Mouse (Mus musculus) midbrain, embryonic 10.5 days (tissue): ENCODE results near the gene Sdc3. TPM values are rescaled to one million over a fixed set of nuclear protein-coding genes. Genes with fewer than 3 reads are reported as not detected.

Source experiments
- DNase-seq: peaks from one replicate; pipeline ENCODE4 v3.0.0-alpha.2; 2017; ENCODE audit warnings: low spot score
- H3K27ac ChIP-seq: fragments of 300-500 bp; sonication (generic); replicated peaks from 2 replicates; pipeline ENCODE4 v1.5.1; 2016; ENCODE audit warnings: mild to moderate bottlenecking
- H3K27me3 ChIP-seq: fragments of 300-500 bp; sonication (generic); 2 replicates; pipeline ENCODE4 v1.6.1; 2016; ENCODE audit warnings: low read depth, mild to moderate bottlenecking; ENCODE audit not compliant: poor library complexity, severe bottlenecking
- H3K36me3 ChIP-seq: fragments of 300-500 bp; sonication (generic); 2 replicates; pipeline ENCODE4 v1.6.1; 2016; ENCODE audit warnings: mild to moderate bottlenecking, moderate library complexity
- H3K4me1 ChIP-seq: fragments of 300-500 bp; sonication (generic); 2 replicates; pipeline ENCODE4 v1.6.1; 2016
- H3K4me3 ChIP-seq: fragments of 300-500 bp; sonication (generic); 2 replicates; pipeline ENCODE4 v1.5.1; 2016; ENCODE audit warnings: mild to moderate bottlenecking, moderate library complexity
- H3K9me3 ChIP-seq: fragments of 300-500 bp; sonication (generic); replicated peaks from 2 replicates; pipeline ENCODE4 v1.6.1; 2016; ENCODE audit warnings: mild to moderate bottlenecking
- WGBS: fragments of 180-500 bp; shearing (Covaris S2); methylation state at CpG from one replicate; pipeline ENCODE4 v1.1.7; 2016; 5-methylcytosine and 5-hydroxymethylcytosine counted together
- polyA plus RNA-seq: library from polyadenylated mRNA; unstranded; fragments of >200 nt; fragmentation: Nextera tagmentation; extraction: Ambion mirVana; gene quantifications from 2 replicates; pipeline ENCODE4 v1.2.1, GENCODE M21; 2016

Gene Sdc3
- polyA plus RNA-seq, 1 experiment from 2014 or later = 21.3 TPM

- Histone ChIP-seq H3K36me3 (no peaks in the 10 kb centered on the region), H3K4me1 (peaks cover 72% of the 10 kb centered on the region)
- WGBS = 45% methylated on average over 15 of the region's 15 CpGs
Observed at GRCm38 (mm10) chr4:130797201-130798051, 5.1 kb downstream of the Sdc3 start.

GRCm38 (mm10) chr4:130798416-130798815, 6.1 kb downstream of the Sdc3 start:
- 69% methylated on average over 1 of the region's 1 CpGs for WGBS
- Histone ChIP-seq H3K4me1 (peaks cover 72% of the 10 kb centered on the region), H3K27ac (0 out of 2 replicates have a peak overlapping the region, but pooled peaks have one; percentile 33), H3K9me3 (no peaks in the 10 kb centered on the region), H3K36me3 (no peaks in the 10 kb centered on the region), H3K27me3 (peaks cover 25% of the 10 kb centered on the region), H3K4me3 (no peak overlapping the region)
- no peak for DNase-seq

More at GRCm38 (mm10) chr4:130797201-130798051, 5.1 kb downstream of the Sdc3 start:
- Histone ChIP-seq H3K27me3 (peaks cover 33% of the 10 kb centered on the region), H3K27ac (peak overlapping the region; percentile 55; the same call in 1 of the 2 replicates), H3K9me3 (no peaks in the 10 kb centered on the region), H3K4me3 (0 out of 2 replicates have a peak overlapping the region, but pooled peaks have one; percentile 7)
- DNase-seq = no peak

- Histone ChIP-seq H3K27me3 (peaks cover 18% of the 10 kb centered on the region), H3K36me3 (no peaks in the 10 kb centered on the region), H3K4me3 (no peak overlapping the region), H3K27ac (0 out of 2 replicates have a peak overlapping the region, but pooled peaks have one; percentile 9), H3K4me1 (peaks cover 75% of the 10 kb centered on the region), H3K9me3 (no peaks in the 10 kb centered on the region)
- no peak for DNase-seq
- WGBS = 67% methylated on average over 4 of the region's 4 CpGs
Observed at GRCm38 (mm10) chr4:130799118-130799517, 6.8 kb downstream of the Sdc3 start.

GRCm38 (mm10) chr4:130799582-130799981, 7.2 kb downstream of the Sdc3 start:
- 82% methylated on average over 5 of the region's 5 CpGs for WGBS
- Histone ChIP-seq H3K9me3 (no peaks in the 10 kb centered on the region), H3K4me3 (no peak overlapping the region), H3K27ac (no peak overlapping the region), H3K27me3 (peaks cover 14% of the 10 kb centered on the region), H3K36me3 (no peaks in the 10 kb centered on the region), H3K4me1 (peaks cover 75% of the 10 kb centered on the region)
- no peak for DNase-seq

- no peak for DNase-seq
- Histone ChIP-seq H3K4me1 (peaks cover 78% of the 10 kb centered on the region), H3K9me3 (no peaks in the 10 kb centered on the region), H3K36me3 (no peaks in the 10 kb centered on the region), H3K27me3 (peaks cover 8% of the 10 kb centered on the region; the same call in 1 of the 2 replicates), H3K4me3 (no peak overlapping the region), H3K27ac (no peak overlapping the region)
- 89% methylated on average over 6 of the region's 6 CpGs for WGBS
Observed at GRCm38 (mm10) chr4:130800147-130800546, 7.8 kb downstream of the Sdc3 start.

GRCm38 (mm10) chr4:130801198-130801597, 8.9 kb downstream of the Sdc3 start:
- H3K4me1 ChIP-seq = peaks cover 83% of the 10 kb centered on the region
- no peak overlapping the region; the same call in 1 of the 2 replicates for H3K27ac ChIP-seq
- no peak overlapping the region for H3K4me3 ChIP-seq
- no peaks in the 10 kb centered on the region for H3K27me3 ChIP-seq
- no peak for DNase-seq
- 90% methylated on average over 5 of the region's 5 CpGs for WGBS
- no peaks in the 10 kb centered on the region for H3K9me3 ChIP-seq
- H3K36me3 ChIP-seq = no peaks in the 10 kb centered on the region

GRCm38 (mm10) chr4:130801624-130802329, 9.4 kb downstream of the Sdc3 start:
- Histone ChIP-seq H3K36me3 (no peaks in the 10 kb centered on the region), H3K27ac (peak overlapping the region; percentile 81), H3K4me1 (peaks cover 83% of the 10 kb centered on the region), H3K27me3 (no peaks in the 10 kb centered on the region), H3K4me3 (no peak overlapping the region), H3K9me3 (no peaks in the 10 kb centered on the region)
- 62% methylated on average over 10 of the region's 10 CpGs for WGBS
- DNase-seq = no peak

- H3K4me1 ChIP-seq = peaks cover 73% of the 10 kb centered on the region
- H3K4me3 ChIP-seq = no peak overlapping the region
- no peaks in the 10 kb centered on the region for H3K9me3 ChIP-seq
- no peaks in the 10 kb centered on the region for H3K36me3 ChIP-seq
- peak overlapping the region; percentile 81 for H3K27ac ChIP-seq
- H3K27me3 ChIP-seq = no peaks in the 10 kb centered on the region
- no peak for DNase-seq
- WGBS = 67% methylated on average over 2 of the region's 2 CpGs
Observed at GRCm38 (mm10) chr4:130803591-130803990, 11.3 kb downstream of the Sdc3 start.

- peaks cover 74% of the 10 kb centered on the region for H3K4me1 ChIP-seq
- H3K27me3 ChIP-seq = no peaks in the 10 kb centered on the region
- no peaks in the 10 kb centered on the region for H3K9me3 ChIP-seq
- no peak overlapping the region for H3K4me3 ChIP-seq
- no peaks in the 10 kb centered on the region for H3K36me3 ChIP-seq
- DNase-seq = no peak
- peak overlapping the region; percentile 81 for H3K27ac ChIP-seq
- WGBS = 66% methylated on average over 2 of the region's 2 CpGs
Observed at GRCm38 (mm10) chr4:130804292-130804691, 12.0 kb downstream of the Sdc3 start.

GRCm38 (mm10) chr4:130804771-130805361, 12.5 kb downstream of the Sdc3 start:
- 71% methylated on average over 7 of the region's 7 CpGs for WGBS
- DNase-seq = peak; percentile 37

GRCm38 (mm10) chr4:130805746-130806145, 13.4 kb downstream of the Sdc3 start:
- DNase-seq = no peak
- Histone ChIP-seq H3K36me3 (no peaks in the 10 kb centered on the region), H3K9me3 (no peaks in the 10 kb centered on the region), H3K27ac (peak overlapping the region; percentile 81), H3K4me1 (peaks cover 82% of the 10 kb centered on the region), H3K27me3 (no peaks in the 10 kb centered on the region), H3K4me3 (no peak overlapping the region)
- 90% methylated on average over 7 of the region's 7 CpGs for WGBS

More at GRCm38 (mm10) chr4:130804771-130805361, 12.5 kb downstream of the Sdc3 start:
- Histone ChIP-seq H3K4me3 (no peak overlapping the region), H3K9me3 (no peaks in the 10 kb centered on the region), H3K36me3 (no peaks in the 10 kb centered on the region), H3K27ac (peak overlapping the region; percentile 81), H3K4me1 (peaks cover 78% of the 10 kb centered on the region), H3K27me3 (no peaks in the 10 kb centered on the region)

GRCm38 (mm10) chr4:130806746-130807145, 14.4 kb downstream of the Sdc3 start:
- H3K4me1 ChIP-seq = peaks cover 83% of the 10 kb centered on the region
- H3K27ac ChIP-seq = no peak overlapping the region
- H3K27me3 ChIP-seq = no peaks in the 10 kb centered on the region
- no peak for DNase-seq
- H3K36me3 ChIP-seq = no peaks in the 10 kb centered on the region
- 88% methylated on average over 9 of the region's 9 CpGs for WGBS
- no peak overlapping the region for H3K4me3 ChIP-seq
- no peaks in the 10 kb centered on the region for H3K9me3 ChIP-seq
